Mouse (Mus musculus) MEL (cell line): ENCODE measurements around the gene Plekhh3. TPM values are rescaled to one million over a fixed set of nuclear protein-coding genes. Genes with fewer than 3 reads are reported as not detected.
"Not testable (repeated sequence)": the region's sequence is repeated elsewhere in the genome, so short reads cannot be mapped to it uniquely, and the experiment has no call there.

Experiments
- DNase-seq: peaks from one replicate; pipeline ENCODE4 v3.0.0; 2011; ENCODE audit warnings: low read depth, low spot score
- H3K27ac ChIP-seq: 2 replicates; pipeline ENCODE4 v1.5.1; 2012; ENCODE audit warnings: low read depth, mild to moderate bottlenecking, control low read depth, low read length, moderate library complexity; ENCODE audit not compliant: control insufficient read depth
- H3K27me3 ChIP-seq, 2 experiments: fragments of 150-350 bp in 1 of 2; sonication (generic) in 1 of 2; 2 replicates each; pipeline ENCODE4 v1.6.1; 2012; ENCODE audit warnings: low read length in 2 of 2, mild to moderate bottlenecking in 2 of 2, improper control_type of control experiment in 1 of 2, moderate library complexity in 1 of 2; ENCODE audit not compliant: insufficient read depth in 2 of 2, control insufficient read depth in 1 of 2
- H3K36me3 ChIP-seq, 2 experiments: 2 replicates each; pipeline ENCODE4 v1.6.1; 2012 to 2014; ENCODE audit warnings: low read length in 2 of 2, improper control_type of control experiment in 1 of 2, inconsistent platforms in 1 of 2, mild to moderate bottlenecking in 1 of 2; ENCODE audit not compliant: insufficient read depth in 2 of 2, control insufficient read depth in 1 of 2
- H3K4me1 ChIP-seq, 2 experiments: fragments of 150-350 bp in 1 of 2; sonication (generic) in 1 of 2; 2 replicates each; pipeline ENCODE4 v1.6.1; 2012; ENCODE audit warnings: low read length in 2 of 2, improper control_type of control experiment in 1 of 2, mild to moderate bottlenecking in 1 of 2; ENCODE audit not compliant: insufficient read depth in 2 of 2, control insufficient read depth in 1 of 2
- H3K4me3 ChIP-seq, 2 experiments: fragments of 150-350 bp in 1 of 2; sonication (generic) in 1 of 2; 2 replicates each; pipeline ENCODE4 v1.5.1; 2012; ENCODE audit warnings: low read depth in 2 of 2, low read length in 2 of 2, mild to moderate bottlenecking in 2 of 2, moderate library complexity in 2 of 2, control low read depth in 1 of 2, improper control_type of control experiment in 1 of 2; ENCODE audit not compliant: control insufficient read depth in 1 of 2, insufficient read depth in 1 of 2
- H3K79me2 ChIP-seq: 2 replicates; pipeline ENCODE4 v1.6.1; 2012; ENCODE audit warnings: mild to moderate bottlenecking, low read length, moderate library complexity; ENCODE audit not compliant: control insufficient read depth, poor library complexity, insufficient read depth
- H3K9ac ChIP-seq: 2 replicates; pipeline ENCODE4 v1.6.1; 2012; ENCODE audit warnings: low read depth, mild to moderate bottlenecking, control low read depth, low read length, moderate library complexity; ENCODE audit not compliant: control insufficient read depth, poor library complexity, severe bottlenecking
- H3K9me3 ChIP-seq: fragments of 150-350 bp; sonication (generic); replicated peaks from 2 replicates; pipeline ENCODE4 v1.6.1; 2012; ENCODE audit warnings: mild to moderate bottlenecking, low read length, improper control_type of control experiment, moderate library complexity; ENCODE audit not compliant: insufficient read depth
- BHLHE40 ChIP-seq: IDR thresholded peaks from 2 replicates; pipeline ENCODE4 v1.6.1; 2012; ENCODE audit warnings: low read depth, mild to moderate bottlenecking, inconsistent platforms, low read length, improper control_type of control experiment, borderline replicate concordance
- CTCF ChIP-seq, 3 experiments: IDR thresholded peaks in 2 of 3; conservative IDR thresholded peaks in 1 of 3; 2 replicates each; pipeline ENCODE4 v1.5.1; 2011 to 2012; ENCODE audit warnings: low read length in 3 of 3, low read depth in 2 of 3, mild to moderate bottlenecking in 2 of 3, improper control_type of control experiment in 1 of 3, inconsistent platforms in 1 of 3, mixed read lengths in 1 of 3, moderate library complexity in 1 of 3; ENCODE audit not compliant: control insufficient read depth in 1 of 3, insufficient read depth in 1 of 3, poor library complexity in 1 of 3, severe bottlenecking in 1 of 3
- E2F4 ChIP-seq: IDR thresholded peaks from 2 replicates; pipeline ENCODE4 v1.6.1; 2011; ENCODE audit warnings: low read depth, low read length, improper control_type of control experiment, borderline replicate concordance
- ELF1 ChIP-seq: IDR thresholded peaks from 2 replicates; pipeline ENCODE4 v1.6.1; 2014; ENCODE audit warnings: low read depth, mild to moderate bottlenecking, inconsistent platforms, low read length, improper control_type of control experiment, moderate library complexity
- ETS1 ChIP-seq: IDR thresholded peaks from 2 replicates; pipeline ENCODE4 v1.6.1; 2012; ENCODE audit warnings: low read depth, mild to moderate bottlenecking, inconsistent platforms, low read length, improper control_type of control experiment, moderate library complexity
- GATA1 ChIP-seq: IDR thresholded peaks from 2 replicates; pipeline ENCODE4 v1.6.1; 2011; ENCODE audit warnings: low read depth, low read length, improper control_type of control experiment
- KAT2A ChIP-seq: conservative IDR thresholded peaks from 2 replicates; pipeline ENCODE4 v1.6.1; 2012; ENCODE audit warnings: low read depth, low read length, improper control_type of control experiment, inconsistent platforms
- MAFK ChIP-seq: IDR thresholded peaks from 2 replicates; pipeline ENCODE4 v1.6.1; 2011; ENCODE audit warnings: low read depth, mild to moderate bottlenecking, low read length, improper control_type of control experiment, borderline replicate concordance
- MAX ChIP-seq: IDR thresholded peaks from 2 replicates; pipeline ENCODE4 v1.6.1; 2011; ENCODE audit warnings: low read length, improper control_type of control experiment
- MYC ChIP-seq: IDR thresholded peaks from 2 replicates; pipeline ENCODE4 v1.6.1; 2011; ENCODE audit warnings: low read depth, mild to moderate bottlenecking, low read length, improper control_type of control experiment, moderate library complexity
- NELFE ChIP-seq: IDR thresholded peaks from 2 replicates; pipeline ENCODE4 v1.6.1; 2011; ENCODE audit warnings: low read depth, low read length, improper control_type of control experiment
- NRF1 ChIP-seq: IDR thresholded peaks from 2 replicates; pipeline ENCODE4 v1.6.1; 2014; ENCODE audit warnings: low read depth, mild to moderate bottlenecking, inconsistent platforms, low read length, improper control_type of control experiment, moderate library complexity; ENCODE audit not compliant: poor library complexity, insufficient read depth, severe bottlenecking
- RAD21 ChIP-seq: IDR thresholded peaks from 2 replicates; pipeline ENCODE4 v1.6.1; 2011; ENCODE audit warnings: mild to moderate bottlenecking, low read depth, low read length, improper control_type of control experiment
- RCOR1 ChIP-seq: IDR thresholded peaks from 2 replicates; pipeline ENCODE4 v1.6.1; 2012; ENCODE audit warnings: low read depth, mild to moderate bottlenecking, inconsistent platforms, low read length, improper control_type of control experiment
- SIN3A ChIP-seq: IDR thresholded peaks from 2 replicates; pipeline ENCODE4 v1.6.1; 2012; ENCODE audit warnings: low read length, improper control_type of control experiment, inconsistent platforms
- TBP ChIP-seq: IDR thresholded peaks from 2 replicates; pipeline ENCODE4 v1.8.0; 2011; ENCODE audit warnings: low read depth, low read length, improper control_type of control experiment
- UBTF ChIP-seq: IDR thresholded peaks from 2 replicates; pipeline ENCODE4 v1.6.1; 2012; ENCODE audit warnings: low read depth, mild to moderate bottlenecking, inconsistent platforms, low read length, improper control_type of control experiment, moderate library complexity, borderline replicate concordance; ENCODE audit not compliant: insufficient read depth
- ZC3H11A ChIP-seq: IDR thresholded peaks from 2 replicates; pipeline ENCODE4 v1.6.1; 2012; ENCODE audit warnings: low read depth, mild to moderate bottlenecking, inconsistent platforms, low read length, improper control_type of control experiment
- ZMIZ1 ChIP-seq: IDR thresholded peaks from 2 replicates; pipeline ENCODE4 v1.6.1; 2012; ENCODE audit warnings: low read depth, mild to moderate bottlenecking, inconsistent platforms, low read length, improper control_type of control experiment, moderate library complexity
- polyA plus RNA-seq, 2 experiments: library from polyadenylated mRNA; stranded (reverse) in 1 of 2; unstranded in 1 of 2; fragments of >175 nt in 1 of 2; fragments of >200 nt in 1 of 2; gene quantifications; 2 replicates each; pipeline versions ENCODE4 v1.2.1 to v1.2.4; 2012; ENCODE audit warnings: low replicate concordance in 2 of 2, low read depth in 1 of 2; ENCODE audit not compliant: insufficient read length in 2 of 2, insufficient read depth in 1 of 2, missing spikeins in 1 of 2
- total RNA-seq: library from RNA; depleted of rRNA; stranded (reverse); fragments of 300-350 nt; gene quantifications from 2 replicates; pipeline ENCODE4 v1.2.3, GENCODE M21; 2012

Plekhh3 gene
- total and polyA plus RNA-seq, 3 experiments: 0.81 to 1.5 TPM; not detected in 1

DNA sequence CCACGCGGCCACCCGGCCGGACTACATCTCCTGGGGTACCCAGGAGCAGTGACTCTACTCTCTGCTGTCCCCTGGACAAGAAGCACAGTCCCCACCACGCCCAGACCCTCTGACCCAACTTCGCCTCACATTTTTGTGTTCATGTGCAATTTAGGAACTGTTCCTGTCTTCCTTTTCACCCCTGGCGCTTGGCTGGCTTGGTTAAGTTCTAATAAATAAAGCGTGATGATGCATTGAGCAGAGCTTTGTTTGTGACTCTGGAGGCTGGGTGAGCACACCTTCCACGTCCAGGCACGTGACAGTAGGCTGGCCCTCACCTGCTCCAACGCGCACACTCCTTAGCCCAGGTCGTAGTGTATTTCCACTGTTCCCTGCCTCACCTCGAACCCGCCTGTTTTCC, 9.6 kb downstream of the Plekhh3 start:
- no peak for TF ChIP-seq MAX
- H3K4me1 ChIP-seq: no peaks in the 10 kb centered on the region
- H3K9me3 ChIP-seq: no peaks in the 10 kb centered on the region
- H3K27me3 ChIP-seq: peaks cover 1 to 3% of the 10 kb centered on the region in 2 experiments; a peak in 1 of 4 replicates
- H3K36me3 ChIP-seq: no peaks in the 10 kb centered on the region
- H3K79me2 ChIP-seq: no peaks in the 10 kb centered on the region
- no peak overlapping the region for H3K4me3 ChIP-seq
- H3K27ac ChIP-seq: no peak overlapping the region
- DNase-seq: no peak
- no peak overlapping the region for H3K9ac ChIP-seq

DNA sequence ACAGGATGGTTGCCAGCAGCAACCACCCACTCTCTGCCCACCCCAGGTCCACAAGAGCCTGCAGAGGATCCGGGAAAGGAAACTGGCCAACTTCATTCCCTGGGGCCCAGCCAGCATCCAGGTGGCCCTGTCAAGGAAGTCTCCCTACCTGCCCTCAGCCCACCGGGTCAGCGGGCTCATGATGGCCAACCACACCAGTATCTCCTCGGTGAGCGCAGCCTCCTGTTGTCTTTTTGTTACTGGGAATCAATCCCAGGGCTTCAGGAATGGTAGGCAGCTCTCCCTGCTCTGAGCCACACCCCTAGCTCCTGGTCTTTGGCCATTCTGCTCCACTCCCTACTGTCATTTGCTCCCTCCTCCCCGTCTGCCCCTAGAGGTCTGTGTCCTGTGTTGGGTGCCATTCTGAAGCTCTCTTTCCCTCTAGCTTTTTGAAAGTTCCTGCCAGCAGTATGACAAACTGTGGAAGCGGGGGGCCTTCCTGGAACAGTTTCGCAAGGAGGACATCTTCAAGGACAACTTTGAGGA, 10.1 kb downstream of the Plekhh3 start:
- H3K27ac ChIP-seq, DNase-seq, H3K36me3 ChIP-seq, H3K9me3 ChIP-seq, H3K4me1 ChIP-seq, H3K27me3 ChIP-seq, H3K79me2 ChIP-seq, H3K4me3 ChIP-seq, H3K9ac ChIP-seq: not testable (repeated sequence)

- not testable (repeated sequence) for H3K4me1 ChIP-seq, H3K27ac ChIP-seq, H3K9ac ChIP-seq, H3K27me3 ChIP-seq, H3K4me3 ChIP-seq, DNase-seq, H3K9me3 ChIP-seq, H3K36me3 ChIP-seq, H3K79me2 ChIP-seq
Measured at GRCm38 (mm10) chr11:101160151-101160550, 11.0 kb downstream of the Plekhh3 start.

- Histone ChIP-seq H3K4me3 (no peak within 1 kb of the TSS), H3K9ac (no peak within 1 kb of the TSS), H3K36me3 (no peaks in the 10 kb centered on the region), H3K27me3 (peaks cover 1 to 3% of the 10 kb centered on the region in 2 experiments; a peak in 2 of 4 replicates), H3K4me1 (no peaks in the 10 kb centered on the region)
- TF ChIP-seq SIN3A (no peak), NRF1 (no peak), CTCF (IDR thresholded peaks at IDR 0.05 in 2 of 3, conservative IDR thresholded peaks at IDR 0.05 in 1 of 3; ENCODE audit: control insufficient read depth in 1 of 3, insufficient read depth in 1 of 3, low read depth in 2 of 3, low read length in 3 of 3, poor library complexity in 1 of 3, severe bottlenecking in 1 of 3) (no peak), ZMIZ1 (no peak), ZC3H11A (no peak), ETS1 (no peak), MAFK (no peak), MYC (no peak), NELFE (no peak), E2F4 (no peak), ELF1 (no peak), BHLHE40 (no peak), MAX (no peak), RCOR1 (no peak), GATA1 (no peak), RAD21 (no peak), KAT2A (no peak), UBTF (no peak), TBP (no peak)
- TF ChIP-seq, all 39 proteins: peak for 0
- DNase-seq: no peak
- Histone ChIP-seq H3K27ac (no peak within 1 kb of the TSS), H3K9me3 (no peaks in the 10 kb centered on the region), H3K79me2 (no peaks in the 10 kb centered on the region)
Measured at GRCm38 (mm10) chr11:101155728-101156371, 15.3 kb downstream of the Plekhh3 start, which contains the start of gene Tubg2. Gene Tubg2 (plus strand): TSS chr11:101155907.
